Mouse (Mus musculus): ENCODE measurements around the gene Ifitm7.
"Not testable (repeated sequence)": the region's sequence is repeated elsewhere in the genome, so short reads cannot be mapped to it uniquely, and the experiment has no call there.

Gene Ifitm7

GRCm38 (mm10) chr16:13986574-13987478, at the start of gene Ifitm7, which contains the start of gene 2900011O08Rik:
Ifitm7 (minus strand) TSS chr16:13986888.
2900011O08Rik (plus strand) TSS chr16:13986604.
- DNase-seq (ENCODE audit: low spot score), result no peak

- no peak for DNase-seq (ENCODE audit: low spot score)
Measured at GRCm38 (mm10) chr16:14033076-14033475, 46.4 kb upstream of the Ifitm7 start.

GRCm38 (mm10) chr16:14030650-14031049, 44.0 kb upstream of the Ifitm7 start:
- no peak for DNase-seq (ENCODE audit: low spot score)

- no peak for DNase-seq (ENCODE audit: low spot score)
Measured at GRCm38 (mm10) chr16:14029851-14030250, 43.2 kb upstream of the Ifitm7 start.

GRCm38 (mm10) chr16:14029072-14029471, 42.4 kb upstream of the Ifitm7 start:
- DNase-seq (ENCODE audit: low spot score), result no peak

- no peak for DNase-seq (ENCODE audit: low spot score)
Measured at GRCm38 (mm10) chr16:14025091-14025990, 38.7 kb upstream of the Ifitm7 start.

- DNase-seq (ENCODE audit: low spot score), result no peak
Measured at GRCm38 (mm10) chr16:14021166-14021822, 34.6 kb upstream of the Ifitm7 start.

GRCm38 (mm10) chr16:14017306-14017705, 30.6 kb upstream of the Ifitm7 start:
- DNase-seq (ENCODE audit: low spot score), result no peak

- no peak for DNase-seq (ENCODE audit: low spot score)
Measured at GRCm38 (mm10) chr16:14009966-14010365, 23.3 kb upstream of the Ifitm7 start.

- DNase-seq (ENCODE audit: low spot score), result no peak
Measured at GRCm38 (mm10) chr16:14008708-14009107, 22.0 kb upstream of the Ifitm7 start.

GRCm38 (mm10) chr16:14008081-14008480, 21.4 kb upstream of the Ifitm7 start:
- DNase-seq (ENCODE audit: low spot score), result no peak

- no peak for DNase-seq (ENCODE audit: low spot score)
Measured at GRCm38 (mm10) chr16:14005266-14005665, 18.6 kb upstream of the Ifitm7 start.

- no peak for DNase-seq (ENCODE audit: low spot score)
Measured at GRCm38 (mm10) chr16:14004726-14005125, 18.0 kb upstream of the Ifitm7 start.

GRCm38 (mm10) chr16:14004170-14004569, 17.5 kb upstream of the Ifitm7 start:
- peak; percentile 19 for DNase-seq (ENCODE audit: low spot score)

GRCm38 (mm10) chr16:14003386-14004130, 16.9 kb upstream of the Ifitm7 start:
- DNase-seq (ENCODE audit: low spot score), result no peak

GRCm38 (mm10) chr16:13994502-13994901, 7.8 kb upstream of the Ifitm7 start:
- DNase-seq (ENCODE audit: low spot score), result no peak

GRCm38 (mm10) chr16:13994076-13994475, 7.4 kb upstream of the Ifitm7 start:
- DNase-seq (ENCODE audit: low spot score), result no peak

GRCm38 (mm10) chr16:13992518-13993248, 6.0 kb upstream of the Ifitm7 start:
- no peak for DNase-seq (ENCODE audit: low spot score)

- no peak for DNase-seq (ENCODE audit: low spot score)
Measured at GRCm38 (mm10) chr16:13986197-13986573, 503 bp downstream of the Ifitm7 start.

- no peak for DNase-seq (ENCODE audit: low spot score)
Measured at GRCm38 (mm10) chr16:13983161-13983560, 3.5 kb downstream of the Ifitm7 start.

GRCm38 (mm10) chr16:13981726-13982125, 5.0 kb downstream of the Ifitm7 start:
- DNase-seq (ENCODE audit: low spot score), result not testable (repeated sequence)
